Mouse (Mus musculus): Measurements from ENCODE around the gene Gm10382. TPM values are rescaled to one million over a fixed set of nuclear protein-coding genes. Genes with fewer than 3 reads are reported as not detected.
A peak's percentile ranks its signal among the peaks of the same experiment; 100 is the strongest.

The Gm10382 gene
- polyA plus RNA-seq, 1 experiment from 2014 or later, result 0.20 TPM

DNA sequence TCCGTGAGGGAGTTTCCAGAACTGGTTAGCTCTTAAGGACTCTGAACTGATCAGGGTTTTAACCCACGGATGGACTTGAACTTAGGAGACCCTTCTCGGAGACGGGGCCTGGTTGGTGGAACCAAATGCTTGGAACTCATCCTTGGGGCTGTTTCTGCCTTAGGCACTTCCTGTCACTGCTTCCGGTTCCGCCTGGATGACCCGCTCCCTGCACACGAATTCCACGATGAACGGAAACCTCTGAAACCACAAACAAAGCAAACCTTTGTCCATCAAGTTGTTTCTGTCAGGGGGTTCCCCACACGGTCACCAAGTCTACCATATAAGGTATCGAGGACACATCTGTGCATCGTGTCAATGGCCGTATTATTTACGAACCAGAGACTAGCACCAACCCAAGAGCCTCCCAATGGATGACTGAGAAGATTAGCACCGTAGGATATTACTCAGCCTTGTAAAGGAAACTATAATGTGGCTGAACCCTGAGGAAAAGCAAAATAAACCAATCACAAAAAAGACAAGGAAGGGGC, 28.1 kb upstream of the Gm10382 start:
- no peak overlapping the region for H3K4me3 ChIP-seq (ENCODE audit: low read depth, low read length)
- 76% methylated on average over 16 of the region's 16 CpGs for WGBS
- no peaks in the 10 kb centered on the region for H3K4me1 ChIP-seq (ENCODE audit: control insufficient read depth, insufficient read depth, low read length)
- H3K4me2 ChIP-seq (replicated peaks; ENCODE audit: low read depth, low read length), result no peak overlapping the region
- no peaks in the 10 kb centered on the region for H3K27me3 ChIP-seq (ENCODE audit: control insufficient read depth, insufficient read depth, low read length)
- H3K9me3 ChIP-seq (ENCODE audit: control insufficient read depth, low read depth, low read length), result no peaks in the 10 kb centered on the region
- no peak for ATAC-seq (ENCODE audit: insufficient number of reproducible peaks, insufficient read depth, low FRiP score, low read depth)
- H3K36me3 ChIP-seq (ENCODE audit: control insufficient read depth, insufficient read depth, low read length), result no peaks in the 10 kb centered on the region
- no peak overlapping the region for H3K9ac ChIP-seq (replicated peaks; ENCODE audit: low read depth, low read length)
- H3K27ac ChIP-seq (ENCODE audit: low read length), result no peak overlapping the region

- Histone ChIP-seq H3K27ac (ENCODE audit: low read length) (no peak overlapping the region), H3K4me2 (replicated peaks; ENCODE audit: low read depth, low read length) (no peak overlapping the region)
- 62% methylated on average over 7 of the region's 7 CpGs for WGBS
These were observed 25.2 kb upstream of the Gm10382 start for GRCm38 (mm10) chr5:125363894-125364293.

GRCm38 (mm10) chr5:125364851-125365429, 24.2 kb upstream of the Gm10382 start:
- H3K27me3 ChIP-seq (ENCODE audit: control insufficient read depth, insufficient read depth, low read length), result no peaks in the 10 kb centered on the region
- no peak overlapping the region for H3K27ac ChIP-seq (ENCODE audit: low read length)
- no peak for ATAC-seq (ENCODE audit: insufficient number of reproducible peaks, insufficient read depth, low FRiP score, low read depth)
- H3K4me3 ChIP-seq (ENCODE audit: low read depth, low read length), result no peak overlapping the region
- 63% methylated on average over 4 of the region's 4 CpGs for WGBS
- no peaks in the 10 kb centered on the region for H3K36me3 ChIP-seq (ENCODE audit: control insufficient read depth, insufficient read depth, low read length)
- H3K4me2 ChIP-seq (replicated peaks; ENCODE audit: low read depth, low read length), result no peak overlapping the region
- H3K9ac ChIP-seq (replicated peaks; ENCODE audit: low read depth, low read length), result no peak overlapping the region
- no peaks in the 10 kb centered on the region for H3K4me1 ChIP-seq (ENCODE audit: control insufficient read depth, insufficient read depth, low read length)
- no peaks in the 10 kb centered on the region for H3K9me3 ChIP-seq (ENCODE audit: control insufficient read depth, low read depth, low read length)

More at GRCm38 (mm10) chr5:125363894-125364293, 25.2 kb upstream of the Gm10382 start:
- no peak for ATAC-seq (ENCODE audit: insufficient number of reproducible peaks, insufficient read depth, low FRiP score, low read depth)
- Histone ChIP-seq H3K4me3 (ENCODE audit: low read depth, low read length) (no peak overlapping the region), H3K9me3 (ENCODE audit: control insufficient read depth, low read depth, low read length) (no peaks in the 10 kb centered on the region), H3K27me3 (ENCODE audit: control insufficient read depth, insufficient read depth, low read length) (no peaks in the 10 kb centered on the region), H3K36me3 (ENCODE audit: control insufficient read depth, insufficient read depth, low read length) (no peaks in the 10 kb centered on the region), H3K4me1 (ENCODE audit: control insufficient read depth, insufficient read depth, low read length) (no peaks in the 10 kb centered on the region), H3K9ac (replicated peaks; ENCODE audit: low read depth, low read length) (no peak overlapping the region)

DNA sequence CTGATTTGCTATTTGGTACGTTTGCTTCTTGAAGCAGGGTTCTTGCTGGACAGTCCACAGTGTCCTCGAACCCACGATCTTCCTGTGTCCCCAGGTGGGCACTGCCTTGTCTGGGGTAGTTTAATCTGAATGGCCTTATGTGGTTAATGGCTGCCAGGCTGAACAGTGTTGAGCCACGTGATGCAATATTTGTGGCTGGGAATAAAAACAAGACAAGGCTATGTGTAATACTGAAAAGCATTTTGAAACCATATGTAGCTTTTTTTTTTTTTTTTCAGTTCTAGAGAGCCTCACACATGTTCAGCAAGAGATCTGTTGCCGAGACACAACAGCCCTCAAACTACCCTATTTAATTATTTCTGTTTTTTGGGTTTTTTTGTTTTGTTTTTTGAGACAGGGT, 21.0 kb upstream of the Gm10382 start:
- no peak overlapping the region for H3K4me3 ChIP-seq (ENCODE audit: low read depth, low read length)
- no peak for ATAC-seq (ENCODE audit: insufficient number of reproducible peaks, insufficient read depth, low FRiP score, low read depth)
- 69% methylated on average over 5 of the region's 5 CpGs for whole genome bisulfite sequencing
- no peaks in the 10 kb centered on the region for H3K4me1 ChIP-seq (ENCODE audit: control insufficient read depth, insufficient read depth, low read length)
- no peaks in the 10 kb centered on the region for H3K36me3 ChIP-seq (ENCODE audit: control insufficient read depth, insufficient read depth, low read length)
- H3K27me3 ChIP-seq (ENCODE audit: control insufficient read depth, insufficient read depth, low read length), result no peaks in the 10 kb centered on the region
- no peak overlapping the region for H3K9ac ChIP-seq (replicated peaks; ENCODE audit: low read depth, low read length)
- no peaks in the 10 kb centered on the region for H3K9me3 ChIP-seq (ENCODE audit: control insufficient read depth, low read depth, low read length)
- H3K4me2 ChIP-seq (replicated peaks; ENCODE audit: low read depth, low read length), result no peak overlapping the region
- H3K27ac ChIP-seq (ENCODE audit: low read length), result no peak overlapping the region

DNA sequence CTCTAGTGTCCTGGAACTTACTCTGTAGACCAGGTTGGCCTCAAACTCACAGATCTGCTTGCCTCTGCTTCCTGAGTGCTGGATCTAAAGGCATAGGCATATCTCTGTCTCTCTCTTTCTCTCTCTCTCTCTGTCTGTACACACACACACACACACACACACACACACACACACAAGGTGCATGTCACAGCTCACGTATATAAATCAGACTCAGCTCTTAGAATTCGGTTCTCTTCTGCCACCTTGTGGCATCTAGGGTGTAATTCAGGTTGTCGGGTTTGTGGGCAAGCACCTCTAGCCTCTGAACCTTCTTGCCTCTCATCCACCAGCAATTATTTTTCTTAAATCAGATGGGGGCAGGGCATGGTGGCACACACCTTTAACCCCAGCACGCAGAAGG, 20.6 kb upstream of the Gm10382 start:
- Histone ChIP-seq H3K4me3 (ENCODE audit: low read depth, low read length) (no peak overlapping the region), H3K9me3 (ENCODE audit: control insufficient read depth, low read depth, low read length) (no peaks in the 10 kb centered on the region), H3K36me3 (ENCODE audit: control insufficient read depth, insufficient read depth, low read length) (no peaks in the 10 kb centered on the region), H3K27ac (ENCODE audit: low read length) (no peak overlapping the region), H3K4me2 (replicated peaks; ENCODE audit: low read depth, low read length) (no peak overlapping the region), H3K4me1 (ENCODE audit: control insufficient read depth, insufficient read depth, low read length) (no peaks in the 10 kb centered on the region), H3K27me3 (ENCODE audit: control insufficient read depth, insufficient read depth, low read length) (no peaks in the 10 kb centered on the region), H3K9ac (replicated peaks; ENCODE audit: low read depth, low read length) (no peak overlapping the region)
- ATAC-seq (ENCODE audit: insufficient number of reproducible peaks, insufficient read depth, low FRiP score, low read depth), result 0 out of 2 replicates have a peak, but pooled peaks have one; percentile 46
- 2% methylated on average over 4 of the region's 4 CpGs for WGBS

DNA sequence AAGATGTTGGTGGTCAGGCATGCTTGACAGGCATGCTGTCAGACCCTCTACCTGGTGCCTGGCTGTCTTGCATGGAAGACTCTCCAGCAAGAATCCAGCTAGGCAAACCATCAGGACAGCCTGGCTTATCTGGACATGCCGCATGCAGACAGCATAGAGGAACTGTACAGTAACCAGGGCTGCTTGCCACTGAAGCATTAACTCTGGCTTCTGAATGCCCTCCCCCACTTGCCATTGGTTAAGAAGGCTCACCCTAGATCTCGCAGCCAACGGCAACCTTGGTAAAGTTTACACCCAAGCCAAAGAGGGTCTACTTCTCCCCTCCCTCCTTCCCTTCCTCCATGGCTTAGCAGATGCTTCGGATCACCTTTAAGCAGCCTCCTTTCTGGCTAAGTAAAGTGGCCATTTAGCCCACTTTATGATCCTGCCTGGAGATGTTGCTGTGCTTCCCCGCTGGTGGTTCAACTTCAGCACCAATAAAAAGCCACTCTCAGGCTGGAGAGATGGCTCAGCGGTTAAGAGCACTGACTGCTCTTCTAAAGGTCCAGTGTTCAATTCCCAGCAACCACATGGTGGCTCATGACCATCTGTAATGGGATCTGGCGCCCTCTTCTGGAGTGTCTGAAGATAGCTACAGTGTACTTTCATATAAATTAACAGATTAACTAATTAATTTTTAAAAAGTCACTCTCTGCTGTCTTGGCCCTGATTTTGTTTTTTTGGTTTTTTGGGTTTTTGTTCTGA, 18.0 kb upstream of the Gm10382 start:
- Histone ChIP-seq H3K4me1 (ENCODE audit: control insufficient read depth, insufficient read depth, low read length) (no peaks in the 10 kb centered on the region), H3K27me3 (ENCODE audit: control insufficient read depth, insufficient read depth, low read length) (no peaks in the 10 kb centered on the region), H3K4me2 (replicated peaks; ENCODE audit: low read depth, low read length) (no peak overlapping the region), H3K9ac (replicated peaks; ENCODE audit: low read depth, low read length) (no peak overlapping the region), H3K36me3 (ENCODE audit: control insufficient read depth, insufficient read depth, low read length) (no peaks in the 10 kb centered on the region), H3K27ac (ENCODE audit: low read length) (no peak overlapping the region), H3K4me3 (ENCODE audit: low read depth, low read length) (no peak overlapping the region), H3K9me3 (ENCODE audit: control insufficient read depth, low read depth, low read length) (no peaks in the 10 kb centered on the region)
- ATAC-seq (ENCODE audit: insufficient number of reproducible peaks, insufficient read depth, low FRiP score, low read depth), result no peak
- WGBS, result 71% methylated on average over 7 of the region's 7 CpGs

DNA sequence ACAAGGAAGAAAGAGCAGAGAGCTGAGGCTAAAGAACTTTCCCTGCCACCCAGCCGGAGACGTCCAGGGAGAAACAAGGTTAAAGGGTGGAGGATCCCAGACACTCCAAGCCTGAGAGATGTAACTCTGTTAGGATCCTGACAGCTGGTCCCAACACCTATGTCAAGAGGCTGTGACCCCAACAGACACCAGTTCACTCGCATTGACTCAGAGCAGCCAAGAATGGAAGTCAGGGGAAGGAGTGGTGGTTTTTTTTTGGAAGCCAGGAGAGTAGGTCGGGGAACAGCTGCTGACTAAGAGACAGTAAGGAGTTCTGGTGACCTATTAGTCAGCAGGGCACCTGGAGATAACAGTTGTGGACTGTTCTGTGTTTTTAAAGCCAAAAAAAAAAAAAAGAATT, 17.1 kb upstream of the Gm10382 start:
- Histone ChIP-seq H3K4me2 (replicated peaks; ENCODE audit: low read depth, low read length) (no peak overlapping the region), H3K4me1 (ENCODE audit: control insufficient read depth, insufficient read depth, low read length) (no peaks in the 10 kb centered on the region)
- WGBS, result 75% methylated on average over 4 of the region's 4 CpGs

GRCm38 (mm10) chr5:125375871-125376270, 13.3 kb upstream of the Gm10382 start:
- no peak overlapping the region for H3K9ac ChIP-seq (replicated peaks; ENCODE audit: low read depth, low read length)
- H3K27me3 ChIP-seq (ENCODE audit: control insufficient read depth, insufficient read depth, low read length), result no peaks in the 10 kb centered on the region
- no peaks in the 10 kb centered on the region for H3K36me3 ChIP-seq (ENCODE audit: control insufficient read depth, insufficient read depth, low read length)
- no peaks in the 10 kb centered on the region for H3K4me1 ChIP-seq (ENCODE audit: control insufficient read depth, insufficient read depth, low read length)
- H3K9me3 ChIP-seq (ENCODE audit: control insufficient read depth, low read depth, low read length), result no peaks in the 10 kb centered on the region
- no peak overlapping the region for H3K27ac ChIP-seq (ENCODE audit: low read length)
- no peak for ATAC-seq (ENCODE audit: insufficient number of reproducible peaks, insufficient read depth, low FRiP score, low read depth)
- 82% methylated on average over 2 of the region's 2 CpGs for WGBS
- no peak overlapping the region for H3K4me2 ChIP-seq (replicated peaks; ENCODE audit: low read depth, low read length)
- no peak overlapping the region for H3K4me3 ChIP-seq (ENCODE audit: low read depth, low read length)

More for the DNA sequence above, 17.1 kb upstream of the Gm10382 start:
- ATAC-seq (ENCODE audit: insufficient number of reproducible peaks, insufficient read depth, low FRiP score, low read depth), result no peak
- Histone ChIP-seq H3K4me3 (ENCODE audit: low read depth, low read length) (no peak overlapping the region), H3K27me3 (ENCODE audit: control insufficient read depth, insufficient read depth, low read length) (no peaks in the 10 kb centered on the region), H3K36me3 (ENCODE audit: control insufficient read depth, insufficient read depth, low read length) (no peaks in the 10 kb centered on the region), H3K27ac (ENCODE audit: low read length) (no peak overlapping the region), H3K9ac (replicated peaks; ENCODE audit: low read depth, low read length) (no peak overlapping the region), H3K9me3 (ENCODE audit: control insufficient read depth, low read depth, low read length) (no peaks in the 10 kb centered on the region)
